Mouse (Mus musculus) cerebellum, adult 2 months (tissue): ENCODE data around the gene Zfp976.
"Not testable (repeated sequence)": the region's sequence is repeated elsewhere in the genome, so short reads cannot be mapped to it uniquely, and the experiment has no call there.

Experiments
- CTCF ChIP-seq: fragments of 200-500 bp; IDR thresholded peaks from 2 replicates; pipeline ENCODE4 v1.5.1; 2011; ENCODE audit warnings: low read depth, mild to moderate bottlenecking, control low read depth, low read length, moderate library complexity, borderline replicate concordance; ENCODE audit not compliant: insufficient read depth
- POLR2A ChIP-seq: fragments of 200-500 bp; IDR thresholded peaks from 2 replicates; pipeline ENCODE4 v1.6.1; 2011; ENCODE audit warnings: low read length, control low read depth, borderline replicate concordance; ENCODE audit not compliant: insufficient read depth

DNA sequence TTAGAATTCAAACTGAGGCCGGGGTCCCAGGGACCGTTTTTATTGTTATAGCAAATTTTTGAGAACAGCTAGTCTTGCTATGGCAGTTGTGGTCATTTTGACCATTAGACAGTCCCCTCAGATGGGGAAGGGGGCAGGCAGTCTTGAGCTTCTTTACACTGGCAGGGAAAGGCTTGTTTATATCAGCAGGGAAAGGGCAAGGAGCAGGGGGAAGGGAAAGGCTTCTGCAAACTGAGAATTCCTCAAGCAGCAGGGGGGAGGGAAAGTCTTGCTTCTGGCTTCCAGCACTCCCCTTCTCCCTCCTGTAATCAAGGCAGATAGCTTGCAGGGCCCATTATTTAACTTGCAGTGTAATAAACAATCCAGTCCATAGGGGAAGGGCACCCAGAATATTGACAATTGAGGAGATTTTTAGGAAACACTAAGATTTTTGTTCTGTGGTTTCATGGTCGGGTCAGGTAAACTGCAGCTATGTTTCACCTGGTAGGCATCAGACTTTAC is 782 bp upstream of the Zfp976 start:
- not testable (repeated sequence) for TF ChIP-seq POLR2A, CTCF
